Mouse (Mus musculus) right cerebral cortex, adult 2 months (tissue): ENCODE measurements around the gene B3gnt8.

Source experiments
- DNase-seq, 2 experiments: peaks; one replicate each; pipeline ENCODE4 v3.0.0; 2021 to 2022; ENCODE audit warnings: low spot score in 2 of 2

Gene B3gnt8

GRCm38 (mm10) chr7:25657785-25658184, 31.3 kb downstream of the B3gnt8 start:
- DNase-seq, result no peak

GRCm38 (mm10) chr7:25658657-25659472, 32.4 kb downstream of the B3gnt8 start, which contains the start of the genes Bckdha and Exosc5:
TSS of gene Bckdha (minus strand) at chr7:25658981.
TSS of gene Exosc5 (plus strand) at chr7:25659164.
- DNase-seq, result peak; percentile 99 to 100

- DNase-seq, result no peak
These were observed 39.9 kb downstream of the B3gnt8 start for GRCm38 (mm10) chr7:25666381-25666780.

GRCm38 (mm10) chr7:25669158-25669557, 42.7 kb downstream of the B3gnt8 start:
- no peak for DNase-seq

GRCm38 (mm10) chr7:25669631-25670030, 43.2 kb downstream of the B3gnt8 start:
- DNase-seq, result no peak

- DNase-seq, result no peak
These were observed 43.6 kb downstream of the B3gnt8 start for GRCm38 (mm10) chr7:25670096-25670495.

- DNase-seq, result no peak
These were observed 45.2 kb downstream of the B3gnt8 start for GRCm38 (mm10) chr7:25671686-25672085.

- DNase-seq, result no peak
These were observed 46.0 kb downstream of the B3gnt8 start for GRCm38 (mm10) chr7:25672442-25672841.

GRCm38 (mm10) chr7:25674297-25674696, 47.8 kb downstream of the B3gnt8 start:
- DNase-seq, result no peak

- DNase-seq, result no peak
These were observed 48.4 kb downstream of the B3gnt8 start, which contains the start of gene Tmem91 for GRCm38 (mm10) chr7:25674719-25675300. TSS of gene Tmem91 (minus strand) at chr7:25675166.

GRCm38 (mm10) chr7:25675405-25675804, 49.0 kb downstream of the B3gnt8 start:
- DNase-seq, result no peak

- DNase-seq, result peak; percentile 92 to 94
These were observed 49.8 kb downstream of the B3gnt8 start for GRCm38 (mm10) chr7:25676085-25676781.

GRCm38 (mm10) chr7:25677013-25677412, 50.6 kb downstream of the B3gnt8 start:
- no peak for DNase-seq

GRCm38 (mm10) chr7:25679971-25680370, 53.5 kb downstream of the B3gnt8 start:
- DNase-seq, result no peak

GRCm38 (mm10) chr7:25680514-25681258, 54.2 kb downstream of the B3gnt8 start, which contains the start of gene B9d2:
TSS of gene B9d2 (plus strand) at chr7:25680780.
- peak; percentile 92 to 97 for DNase-seq

- DNase-seq, result no peak
These were observed 55.1 kb downstream of the B3gnt8 start for GRCm38 (mm10) chr7:25681341-25682231.

- no peak for DNase-seq
These were observed 57.2 kb downstream of the B3gnt8 start for GRCm38 (mm10) chr7:25683474-25684180.

- no peak for DNase-seq
These were observed 58.2 kb downstream of the B3gnt8 start for GRCm38 (mm10) chr7:25684659-25685058.
